Mouse (Mus musculus) myocyte (in vitro differentiated cells): ENCODE measurements at regions not wholly inside any gene's neighbourhood (a gene's known extent, or its start where the extent isn't known, plus 50 kb on each side); places are given as distances from the start of the nearest gene placed in this dataset.

Experiments used
- H3K27me3 ChIP-seq: one replicate; pipeline ENCODE4 v1.6.1; 2011; ENCODE audit not compliant: control insufficient read depth, insufficient read depth, insufficient read length
- H3K36me3 ChIP-seq: one replicate; pipeline ENCODE4 v1.6.1; 2011; ENCODE audit not compliant: control insufficient read depth, insufficient read depth
- H3K4me2 ChIP-seq: one replicate; pipeline ENCODE4 v1.6.1; 2011; ENCODE audit warnings: low read depth, control low read depth
- H3K4me3 ChIP-seq: one replicate; pipeline ENCODE4 v1.5.1; 2011; ENCODE audit warnings: mild to moderate bottlenecking, control low read depth, moderate library complexity
- H3K79me2 ChIP-seq: one replicate; pipeline ENCODE4 v1.6.1; 2011; ENCODE audit not compliant: control insufficient read depth, insufficient read depth
- H3ac ChIP-seq: one replicate; pipeline ENCODE4 v1.6.1; 2011; ENCODE audit not compliant: control insufficient read depth, insufficient read length
- CEBPB ChIP-seq: IDR thresholded peaks from 2 replicates; pipeline ENCODE4 v1.6.1; 2011; ENCODE audit warnings: mild to moderate bottlenecking, moderate library complexity; ENCODE audit not compliant: poor library complexity, insufficient read depth, severe bottlenecking
- E2F4 ChIP-seq: IDR thresholded peaks from one replicate; pipeline ENCODE4 v1.6.1; 2011; ENCODE audit warnings: mild to moderate bottlenecking, control low read depth, moderate library complexity; ENCODE audit not compliant: insufficient read depth
- MAX ChIP-seq: IDR thresholded peaks from one replicate; pipeline ENCODE4 v1.6.1; 2011; ENCODE audit warnings: low read depth, mild to moderate bottlenecking, control low read depth
- MYOD1 ChIP-seq, 3 experiments: IDR thresholded peaks; one replicate each; pipeline ENCODE4 v1.6.1; 2011; ENCODE audit warnings: control low read depth in 2 of 3, low read depth in 2 of 3, mild to moderate bottlenecking in 2 of 3, moderate library complexity in 1 of 3; ENCODE audit not compliant: insufficient read length in 2 of 3, control insufficient read depth in 1 of 3
- MYOG ChIP-seq, 3 experiments: IDR thresholded peaks; one replicate each; pipeline ENCODE4 v1.6.1; 2011; ENCODE audit warnings: control low read depth in 2 of 3, low read depth in 2 of 3, mild to moderate bottlenecking in 2 of 3; ENCODE audit not compliant: insufficient read length in 2 of 3, control insufficient read depth in 1 of 3, insufficient read depth in 1 of 3
- POLR2A ChIP-seq: IDR thresholded peaks from one replicate; pipeline ENCODE4 v1.6.1; 2011; ENCODE audit warnings: low read depth, mild to moderate bottlenecking, control low read depth, moderate library complexity; ENCODE audit not compliant: insufficient read length
- POLR2AphosphoS2 ChIP-seq: IDR thresholded peaks from one replicate; pipeline ENCODE4 v1.6.1; 2011; ENCODE audit warnings: low read depth, control low read depth; ENCODE audit not compliant: insufficient read length
- REST ChIP-seq: IDR thresholded peaks from one replicate; pipeline ENCODE4 v1.6.1; 2011; ENCODE audit warnings: mild to moderate bottlenecking, control low read depth, moderate library complexity; ENCODE audit not compliant: insufficient read depth, insufficient read length
- SRF ChIP-seq: IDR thresholded peaks from one replicate; pipeline ENCODE4 v1.6.1; 2011; ENCODE audit warnings: low read depth; ENCODE audit not compliant: control insufficient read depth, insufficient read length
- TCF12 ChIP-seq: IDR thresholded peaks from one replicate; pipeline ENCODE4 v1.6.1; 2011; ENCODE audit warnings: mild to moderate bottlenecking, control low read depth; ENCODE audit not compliant: poor library complexity, insufficient read depth, severe bottlenecking
- TCF3 ChIP-seq: IDR thresholded peaks from one replicate; pipeline ENCODE4 v1.6.1; 2011; ENCODE audit warnings: low read depth, control low read depth; ENCODE audit not compliant: insufficient read length
- USF1 ChIP-seq: IDR thresholded peaks from one replicate; pipeline ENCODE4 v1.6.1; 2011; ENCODE audit warnings: low read depth, mild to moderate bottlenecking, control low read depth, moderate library complexity

DNA sequence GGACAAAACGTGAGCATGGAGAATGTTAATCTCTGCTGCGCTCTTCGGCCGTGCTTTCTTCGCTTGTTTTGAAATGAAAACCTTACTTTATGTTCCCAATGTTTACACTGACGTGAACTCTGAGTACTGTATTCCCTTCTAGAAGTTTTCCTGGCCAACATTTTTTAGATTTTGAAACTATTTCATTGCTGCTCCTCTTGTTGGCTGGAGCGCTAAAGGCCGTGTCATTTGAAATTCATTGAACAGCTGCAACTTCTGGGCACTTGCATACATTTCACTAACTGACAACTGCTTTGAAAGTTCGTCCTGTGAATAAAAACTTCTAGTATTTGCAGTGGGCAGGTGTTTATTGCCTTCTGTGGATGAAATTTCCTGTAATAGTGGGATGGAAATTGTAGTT, 157.9 kb upstream of the Fam241a start:
- Histone ChIP-seq H3K79me2 (no peaks in the 10 kb centered on the region), H3ac (no peak overlapping the region), H3K27me3 (no peaks in the 10 kb centered on the region), H3K4me2 (no peak overlapping the region), H3K36me3 (no peaks in the 10 kb centered on the region), H3K4me3 (no peak overlapping the region)
- TF ChIP-seq SRF (no peak), USF1 (no peak), POLR2AphosphoS2 (no peak), TCF3 (no peak), POLR2A (no peak), MYOD1 (IDR thresholded peaks at IDR 0.05; ENCODE audit: control insufficient read depth in 1 of 3, insufficient read length in 2 of 3, low read depth in 2 of 3) (no peak), MAX (no peak), CEBPB (no peak), MYOG (IDR thresholded peaks at IDR 0.05; ENCODE audit: control insufficient read depth in 1 of 3, insufficient read depth in 1 of 3, insufficient read length in 2 of 3, low read depth in 2 of 3) (no peak), REST (no peak)

DNA sequence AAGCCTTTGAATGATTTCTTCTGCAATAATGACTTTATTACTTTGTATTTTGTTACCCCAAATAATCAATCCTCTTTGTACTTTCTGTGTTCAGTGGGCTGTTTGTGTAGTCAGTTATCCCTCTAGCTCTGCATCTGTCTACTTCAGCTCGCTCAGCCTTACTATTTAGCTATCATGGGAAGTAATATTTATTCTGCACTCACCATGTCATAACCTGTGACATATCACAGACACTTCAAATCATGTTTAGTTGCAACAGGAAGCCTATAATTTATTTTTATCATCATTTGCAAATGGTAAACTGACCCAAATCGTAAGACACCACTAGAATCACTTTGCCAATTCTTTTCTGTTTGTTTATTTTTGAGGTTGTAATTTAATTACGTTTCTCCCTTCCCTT, 147.6 kb upstream of the Fam241a start:
- Histone ChIP-seq H3K79me2 (no peaks in the 10 kb centered on the region), H3K36me3 (no peaks in the 10 kb centered on the region), H3K4me3 (no peak overlapping the region), H3K4me2 (no peak overlapping the region), H3K27me3 (no peaks in the 10 kb centered on the region), H3ac (no peak overlapping the region)
- TF ChIP-seq MAX (no peak), USF1 (no peak), TCF3 (no peak), CEBPB (no peak), REST (no peak), POLR2AphosphoS2 (no peak), E2F4 (no peak), SRF (no peak), TCF12 (no peak), POLR2A (no peak), MYOG (IDR thresholded peaks at IDR 0.05; ENCODE audit: control insufficient read depth in 1 of 3, insufficient read depth in 1 of 3, insufficient read length in 2 of 3, low read depth in 2 of 3) (no peak), MYOD1 (IDR thresholded peaks at IDR 0.05; ENCODE audit: control insufficient read depth in 1 of 3, insufficient read length in 2 of 3, low read depth in 2 of 3) (no peak)

DNA sequence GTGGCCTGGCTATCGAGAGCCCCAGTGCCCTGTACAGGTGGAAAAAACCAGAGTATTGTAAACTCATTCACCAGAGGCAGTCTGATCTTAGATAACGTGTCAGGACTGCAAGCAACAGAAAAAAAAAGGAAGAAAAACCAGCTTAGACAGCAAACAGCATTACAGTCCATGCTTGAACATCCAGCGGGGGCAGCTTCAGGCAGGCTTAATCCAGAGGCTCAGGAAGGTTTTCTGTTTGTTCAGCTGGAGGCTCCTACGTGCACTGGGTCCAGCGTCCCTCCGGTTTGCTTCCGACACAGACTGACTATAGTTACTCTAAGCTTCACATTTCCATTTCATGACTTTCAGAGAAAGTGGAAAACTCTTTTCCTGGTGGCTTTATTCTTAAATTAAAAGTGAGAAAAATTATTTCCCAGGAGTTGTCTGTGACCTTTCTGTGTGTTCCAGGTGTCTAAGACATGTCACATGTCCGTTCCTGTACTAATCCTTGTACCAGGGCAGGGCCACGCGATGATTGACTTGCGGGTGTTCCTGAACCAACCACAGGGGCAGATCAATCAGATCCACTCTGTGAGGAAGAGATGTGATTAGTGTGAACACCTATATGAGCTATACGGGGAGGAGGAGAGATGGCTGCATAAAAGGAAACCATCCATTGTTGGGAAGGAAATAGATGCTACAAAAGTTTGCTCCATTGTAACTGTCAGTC, 144.4 kb upstream of the Fam241a start:
- H3K4me2 ChIP-seq = no peak overlapping the region
- H3K36me3 ChIP-seq = no peaks in the 10 kb centered on the region
- H3K4me3 ChIP-seq = no peak overlapping the region
- no peaks in the 10 kb centered on the region for H3K79me2 ChIP-seq
- no peak overlapping the region for H3ac ChIP-seq
- TF ChIP-seq SRF (no peak), TCF3 (no peak)
- no peaks in the 10 kb centered on the region for H3K27me3 ChIP-seq

DNA sequence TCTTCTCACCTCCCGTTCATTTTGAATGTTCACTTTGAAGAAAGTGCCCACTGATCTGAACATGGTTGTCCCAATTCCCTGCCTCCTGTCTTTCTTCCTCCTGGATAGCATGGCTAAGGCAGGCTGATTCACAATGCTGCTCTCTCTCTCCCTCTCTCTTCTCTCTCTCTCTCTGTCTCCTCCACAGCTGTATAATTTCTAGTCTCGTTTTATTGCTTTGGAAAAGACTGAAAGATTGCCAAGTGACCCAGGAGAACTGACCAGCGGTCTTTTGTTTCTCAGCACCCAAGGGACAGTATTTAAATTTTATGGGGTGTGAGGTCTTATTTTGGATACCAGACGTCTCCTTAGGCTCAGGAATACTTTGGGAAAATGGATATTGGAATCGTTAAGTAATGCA, 143.1 kb upstream of the Fam241a start:
- no peak overlapping the region for H3ac ChIP-seq
- H3K36me3 ChIP-seq = no peaks in the 10 kb centered on the region
- TF ChIP-seq MYOD1 (IDR thresholded peaks at IDR 0.05; ENCODE audit: control insufficient read depth in 1 of 3, insufficient read length in 2 of 3, low read depth in 2 of 3) (no peak), USF1 (no peak), POLR2A (no peak), SRF (no peak), POLR2AphosphoS2 (no peak), MAX (no peak), E2F4 (no peak), TCF12 (no peak), CEBPB (no peak)
- no peaks in the 10 kb centered on the region for H3K27me3 ChIP-seq
- no peaks in the 10 kb centered on the region for H3K79me2 ChIP-seq
- H3K4me3 ChIP-seq = no peak overlapping the region
- H3K4me2 ChIP-seq = no peak overlapping the region

GRCm38 (mm10) chr3:128036538-128036937, 140.4 kb upstream of the Fam241a start:
- Histone ChIP-seq H3K4me3 (no peak overlapping the region), H3K4me2 (no peak overlapping the region), H3K36me3 (no peaks in the 10 kb centered on the region), H3ac (no peak overlapping the region), H3K79me2 (no peaks in the 10 kb centered on the region), H3K27me3 (no peaks in the 10 kb centered on the region)
- TF ChIP-seq SRF = no peak
- TF ChIP-seq MAX = no peak
- TF ChIP-seq TCF12 = no peak
- TF ChIP-seq CEBPB = no peak
- no peak for TF ChIP-seq MYOD1 (IDR thresholded peaks at IDR 0.05; ENCODE audit: control insufficient read depth in 1 of 3, insufficient read length in 2 of 3, low read depth in 2 of 3)
- no peak for TF ChIP-seq POLR2AphosphoS2
- TF ChIP-seq USF1 = no peak
